Mouse (Mus musculus) forebrain, embryonic 15.5 days (tissue): ENCODE data around the gene Plekho2. TPM values are rescaled to one million over a fixed set of nuclear protein-coding genes. Genes with fewer than 3 reads are reported as not detected.
A peak's percentile ranks its signal among the peaks of the same experiment; 100 is the strongest.

Experiments
- ATAC-seq: fragments of 200-750 bp; cut with Nextera tagmentation; replicated peaks from 2 replicates; pipeline ENCODE4 v1.8.0; 2017; ENCODE audit warnings: mild to moderate bottlenecking, moderate TSS enrichment, moderate library complexity
- H3K27ac ChIP-seq: fragments of 300-500 bp; sonication (generic); replicated peaks from 2 replicates; pipeline ENCODE4 v1.5.1; 2015; ENCODE audit warnings: mild to moderate bottlenecking, inconsistent platforms
- H3K27me3 ChIP-seq: fragments of 300-500 bp; sonication (generic); 2 replicates; pipeline ENCODE4 v1.6.1; 2015; ENCODE audit warnings: inconsistent platforms
- H3K36me3 ChIP-seq: fragments of 300-500 bp; sonication (generic); 2 replicates; pipeline ENCODE4 v1.6.1; 2015; ENCODE audit warnings: mild to moderate bottlenecking, inconsistent platforms
- H3K4me1 ChIP-seq: fragments of 300-500 bp; sonication (generic); 2 replicates; pipeline ENCODE4 v1.6.1; 2015; ENCODE audit warnings: inconsistent platforms
- H3K4me2 ChIP-seq: fragments of 300-500 bp; sonication (generic); replicated peaks from 2 replicates; pipeline ENCODE4 v1.6.1; 2015; ENCODE audit warnings: mild to moderate bottlenecking, inconsistent platforms
- H3K4me3 ChIP-seq: fragments of 300-500 bp; sonication (generic); 2 replicates; pipeline ENCODE4 v1.5.1; 2015; ENCODE audit warnings: mild to moderate bottlenecking, inconsistent platforms
- H3K9ac ChIP-seq: fragments of 300-500 bp; sonication (generic); replicated peaks from 2 replicates; pipeline ENCODE4 v1.6.1; 2015; ENCODE audit warnings: mild to moderate bottlenecking, inconsistent platforms
- H3K9me3 ChIP-seq: fragments of 300-500 bp; sonication (generic); 2 replicates; pipeline ENCODE4 v1.6.1; 2016; ENCODE audit warnings: inconsistent platforms
- WGBS: fragments of 180-500 bp; shearing (Covaris S2); methylation state at CpG from one replicate; pipeline ENCODE4 v1.1.7; 2015; ENCODE audit warnings: mixed read lengths; 5-methylcytosine and 5-hydroxymethylcytosine counted together
- polyA plus RNA-seq: library from polyadenylated mRNA; unstranded; fragments of >200 nt; fragmentation: Nextera tagmentation; extraction: Ambion mirVana; gene quantifications from 2 replicates; pipeline ENCODE4 v1.2.1, GENCODE M21; 2015

Plekho2 gene
- polyA plus RNA-seq, 1 experiment from 2014 or later = 5.2 TPM

DNA sequence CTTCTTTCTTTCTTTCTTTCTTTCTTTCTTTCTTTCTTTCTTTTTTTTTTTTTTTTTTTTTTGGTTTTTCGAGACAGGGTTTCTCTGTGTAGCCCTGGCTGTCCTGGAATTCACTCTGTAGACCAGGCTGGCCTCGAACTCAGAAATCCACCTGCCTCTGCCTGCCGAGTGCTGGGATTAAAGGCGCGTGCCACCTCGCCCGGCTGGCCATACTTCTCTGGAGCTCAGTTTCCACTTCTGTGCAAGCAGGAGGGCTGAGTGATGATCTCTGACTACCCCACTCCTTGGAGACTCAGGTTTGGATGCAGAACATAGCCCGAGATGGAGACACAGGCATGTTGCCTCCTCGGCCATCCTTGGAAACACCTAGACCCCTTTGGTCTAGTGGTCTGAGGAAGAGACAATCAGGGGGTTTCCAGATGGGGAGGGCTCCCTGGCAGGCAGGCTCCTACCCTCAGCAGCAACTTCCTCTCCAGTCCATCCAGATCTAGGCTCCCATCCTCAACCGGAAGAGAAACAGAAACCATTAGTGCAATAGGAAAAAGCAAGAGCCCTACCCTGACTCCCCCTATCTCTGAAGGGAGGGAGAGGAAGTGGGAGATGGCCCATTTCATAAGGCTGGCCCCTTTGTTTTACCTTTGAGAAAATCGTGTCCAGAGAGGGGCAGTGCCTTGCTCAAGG lies 43.9 kb downstream of the Plekho2 start:
- H3K4me3 ChIP-seq = no peak overlapping the region
- no peak overlapping the region for H3K27ac ChIP-seq
- H3K4me1 ChIP-seq = no peaks in the 10 kb centered on the region
- no peaks in the 10 kb centered on the region for H3K9me3 ChIP-seq
- no peaks in the 10 kb centered on the region for H3K27me3 ChIP-seq
- H3K4me2 ChIP-seq = no peak overlapping the region
- no peaks in the 10 kb centered on the region for H3K36me3 ChIP-seq
- H3K9ac ChIP-seq = no peak overlapping the region
- ATAC-seq = no peak
- WGBS = 86% methylated on average over 10 of the region's 11 CpGs

DNA sequence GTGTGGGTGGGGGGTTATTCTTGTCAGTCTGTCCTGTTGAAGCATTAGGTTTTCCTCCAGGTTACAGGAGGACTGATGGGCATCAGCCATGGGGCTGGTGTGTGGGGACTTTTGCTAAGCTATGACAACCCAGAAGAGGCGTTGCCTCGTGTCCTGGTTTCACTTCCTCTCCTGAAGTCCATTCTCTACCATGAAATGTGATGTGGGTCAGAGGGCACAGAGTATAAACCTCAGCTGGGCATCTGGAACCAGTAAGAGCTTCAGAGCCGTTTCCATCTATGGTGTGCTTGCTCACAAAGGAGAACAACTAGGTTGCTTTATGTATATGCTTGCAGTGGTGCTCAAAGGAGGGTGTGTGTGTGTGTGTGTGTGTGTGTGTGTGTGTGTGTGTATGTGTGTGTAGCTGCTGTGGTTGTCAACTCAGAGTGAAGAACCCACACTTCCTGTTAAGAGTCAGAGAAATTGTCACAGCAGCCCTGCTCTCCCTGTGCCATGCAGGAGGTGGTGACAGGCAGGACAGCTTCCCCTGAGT lies 44.6 kb downstream of the Plekho2 start:
- no peaks in the 10 kb centered on the region for H3K9me3 ChIP-seq
- ATAC-seq = no peak
- no peaks in the 10 kb centered on the region for H3K4me1 ChIP-seq
- no peaks in the 10 kb centered on the region for H3K27me3 ChIP-seq
- H3K4me3 ChIP-seq = no peak overlapping the region
- 89% methylated on average over 3 of the region's 3 CpGs for WGBS
- no peak overlapping the region for H3K27ac ChIP-seq
- no peaks in the 10 kb centered on the region for H3K36me3 ChIP-seq
- H3K9ac ChIP-seq = no peak overlapping the region
- H3K4me2 ChIP-seq = no peak overlapping the region

DNA sequence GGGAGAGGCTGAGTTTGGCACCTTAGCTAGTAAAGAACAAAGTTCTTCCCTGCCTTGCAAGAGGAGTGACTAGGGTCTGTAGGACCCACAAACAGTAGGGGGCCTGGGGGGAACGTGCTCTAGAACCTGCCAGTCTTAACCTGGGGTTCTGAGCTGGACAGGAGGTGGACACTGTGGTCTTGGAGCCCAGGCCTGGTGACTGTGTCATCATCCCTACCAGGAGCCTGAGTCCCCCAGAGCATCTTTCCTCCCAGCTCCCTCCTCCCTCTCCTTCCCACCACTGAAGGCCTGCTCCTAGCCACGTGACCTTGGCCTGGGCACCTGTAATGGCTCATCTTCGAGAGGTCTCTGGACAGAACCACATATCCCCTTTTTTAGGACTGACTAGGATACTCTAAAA lies 45.7 kb downstream of the Plekho2 start:
- no peak overlapping the region for H3K9ac ChIP-seq
- H3K4me1 ChIP-seq = no peaks in the 10 kb centered on the region
- no peaks in the 10 kb centered on the region for H3K36me3 ChIP-seq
- no peak overlapping the region for H3K4me3 ChIP-seq
- H3K9me3 ChIP-seq = no peaks in the 10 kb centered on the region
- 88% methylated on average over 3 of the region's 3 CpGs for WGBS
- ATAC-seq = no peak
- H3K27ac ChIP-seq = no peak overlapping the region
- H3K27me3 ChIP-seq = no peaks in the 10 kb centered on the region
- no peak overlapping the region for H3K4me2 ChIP-seq

DNA sequence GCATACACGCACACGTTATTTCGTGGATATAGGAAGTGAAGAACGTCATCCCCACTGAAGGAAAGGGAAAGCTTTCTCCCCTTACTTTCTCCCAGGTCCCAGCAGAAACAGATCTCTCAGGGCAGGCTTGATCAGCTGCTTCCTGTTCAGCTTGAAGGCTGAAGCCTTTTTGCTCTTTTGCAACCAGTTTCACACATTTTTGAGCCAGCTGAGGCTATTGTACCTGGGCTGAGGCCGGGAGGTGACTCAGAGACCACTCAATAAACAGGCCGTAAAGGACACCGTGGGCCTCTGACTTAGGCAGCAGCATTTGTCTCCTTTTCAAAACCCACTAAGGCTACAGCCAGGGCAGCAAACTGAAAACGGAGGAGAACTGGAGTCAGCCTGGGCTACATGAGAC lies 46.9 kb downstream of the Plekho2 start:
- 83% methylated on average over 8 of the region's 8 CpGs for WGBS
- H3K4me2 ChIP-seq = no peak overlapping the region

DNA sequence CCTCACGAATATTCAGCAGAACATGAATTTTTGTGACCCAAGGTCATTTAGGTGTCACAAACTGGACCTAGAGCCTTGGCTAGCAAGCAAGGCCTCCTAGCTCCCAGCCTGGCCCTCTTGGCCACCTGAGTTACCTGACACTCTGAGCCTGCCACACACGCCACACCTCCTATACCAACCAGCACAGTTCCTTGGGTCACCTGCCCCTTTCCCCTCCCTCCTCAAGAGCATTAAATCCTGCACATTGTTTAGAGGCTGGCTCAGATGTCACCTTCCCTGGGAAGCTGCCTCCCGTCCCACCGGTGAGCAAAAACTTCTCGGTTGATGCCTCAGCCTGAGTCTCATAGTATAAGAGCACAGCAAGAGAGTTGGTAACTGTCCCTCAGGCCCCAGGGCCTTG lies 48.6 kb downstream of the Plekho2 start:
- no peak overlapping the region for H3K4me2 ChIP-seq
- no peak for ATAC-seq
- WGBS = 82% methylated on average over 5 of the region's 5 CpGs
- H3K27me3 ChIP-seq = no peaks in the 10 kb centered on the region
- no peak overlapping the region for H3K9ac ChIP-seq
- no peaks in the 10 kb centered on the region for H3K36me3 ChIP-seq
- H3K4me3 ChIP-seq = no peak overlapping the region
- no peaks in the 10 kb centered on the region for H3K4me1 ChIP-seq
- no peaks in the 10 kb centered on the region for H3K9me3 ChIP-seq
- no peak overlapping the region for H3K27ac ChIP-seq

More for the DNA sequence above, 46.9 kb downstream of the Plekho2 start:
- Histone ChIP-seq H3K9me3 (no peaks in the 10 kb centered on the region), H3K4me1 (no peaks in the 10 kb centered on the region), H3K4me3 (no peak overlapping the region), H3K27me3 (no peaks in the 10 kb centered on the region), H3K9ac (no peak overlapping the region), H3K36me3 (no peaks in the 10 kb centered on the region), H3K27ac (no peak overlapping the region)
- no peak for ATAC-seq

DNA sequence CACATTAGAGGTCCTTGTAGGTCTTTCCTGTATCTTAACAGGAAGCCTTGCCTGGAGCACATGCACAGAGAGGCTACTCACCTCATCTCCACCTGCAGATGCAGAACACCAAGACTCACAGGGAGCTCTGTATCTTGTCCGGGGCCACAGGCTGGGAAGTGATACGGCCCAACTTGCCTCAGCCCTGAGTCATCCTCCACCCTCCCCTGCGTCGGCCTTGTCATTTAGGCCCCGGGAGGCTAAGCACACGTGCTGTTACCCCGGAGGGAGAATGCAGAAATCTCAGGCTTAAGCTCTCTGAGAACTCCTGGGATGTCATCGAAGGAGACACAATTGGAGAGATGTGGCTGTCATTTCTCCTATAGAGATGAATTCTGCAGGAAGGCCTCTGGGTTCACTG lies 50.2 kb downstream of the Plekho2 start:
- Histone ChIP-seq H3K27me3 (no peaks in the 10 kb centered on the region), H3K36me3 (no peaks in the 10 kb centered on the region), H3K4me1 (no peaks in the 10 kb centered on the region), H3K9me3 (no peaks in the 10 kb centered on the region), H3K4me2 (no peak overlapping the region), H3K9ac (no peak overlapping the region), H3K4me3 (no peak overlapping the region), H3K27ac (no peak overlapping the region)
- WGBS = 61% methylated on average over 8 of the region's 8 CpGs
- no peak for ATAC-seq

DNA sequence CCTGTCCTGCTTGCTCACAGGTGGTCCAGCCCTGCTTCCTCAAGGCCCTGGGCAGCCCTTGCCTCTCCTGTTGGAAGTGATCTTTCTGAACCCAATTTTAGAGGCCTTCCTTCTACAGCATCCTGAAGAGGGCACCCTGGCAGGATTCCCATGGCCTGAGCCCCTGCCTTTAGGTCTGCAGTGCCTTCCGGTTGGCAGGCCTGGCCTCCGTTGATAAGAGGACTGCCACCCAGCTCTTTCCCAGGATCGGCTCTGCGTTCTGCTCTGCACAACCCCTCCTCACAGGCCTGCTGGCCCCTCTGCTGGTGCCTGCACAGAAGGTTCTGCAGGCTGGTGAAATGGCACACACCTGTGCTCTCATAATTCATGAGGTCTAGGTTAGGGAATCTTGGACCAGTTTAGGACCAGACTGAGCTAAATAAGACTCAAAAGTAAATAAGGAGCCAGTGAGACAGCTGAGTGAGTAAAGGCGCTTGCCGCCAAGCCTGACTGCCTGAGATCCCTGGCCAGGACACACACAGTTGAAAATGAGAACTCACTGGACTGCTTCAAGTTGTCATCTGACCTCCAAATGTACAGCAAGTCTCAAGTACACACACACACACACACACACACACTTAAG lies 51.3 kb downstream of the Plekho2 start:
- 88% methylated on average over 6 of the region's 6 CpGs for WGBS

DNA sequence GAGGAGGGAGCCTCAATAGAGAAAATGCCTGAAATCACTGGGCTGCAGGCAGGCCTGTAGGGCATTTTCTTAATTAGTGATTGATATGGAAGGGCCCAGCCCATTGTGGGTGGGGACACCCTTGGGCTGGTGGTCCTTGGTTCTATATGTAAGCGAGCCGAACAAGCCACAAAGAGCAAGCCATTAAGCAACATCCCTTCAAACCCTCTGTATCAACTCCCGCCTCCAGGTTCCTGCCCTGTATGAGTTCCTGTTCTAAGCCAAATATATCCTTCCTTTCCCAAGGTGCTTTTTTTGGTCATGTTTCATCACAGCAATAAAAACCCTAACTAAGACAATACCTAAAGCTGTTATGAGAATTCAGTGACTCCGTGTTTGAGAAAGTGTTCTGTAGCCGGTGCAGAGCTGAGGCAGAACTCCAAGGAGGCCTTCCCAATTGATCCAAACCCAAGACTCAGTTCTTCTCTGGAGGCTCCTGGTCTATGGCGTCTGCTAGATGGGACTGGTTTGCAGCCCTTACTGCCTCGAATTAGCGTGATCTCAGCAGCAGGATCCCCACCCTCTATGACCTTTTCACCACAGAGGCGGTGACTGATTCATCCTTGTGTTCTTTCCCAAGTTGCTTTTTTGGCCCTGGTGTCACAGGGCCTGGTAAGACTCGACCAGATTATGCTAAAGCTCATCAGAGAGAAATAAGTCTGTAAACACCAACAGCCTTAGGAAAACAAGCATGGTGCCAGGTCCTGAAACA lies 54.2 kb downstream of the Plekho2 start:
- no peak overlapping the region for H3K9ac ChIP-seq
- no peaks in the 10 kb centered on the region for H3K27me3 ChIP-seq
- H3K36me3 ChIP-seq = no peaks in the 10 kb centered on the region
- H3K9me3 ChIP-seq = no peaks in the 10 kb centered on the region
- no peak overlapping the region for H3K4me3 ChIP-seq
- H3K4me1 ChIP-seq = 0 out of 2 replicates have a peak, but pooled peaks cover 11% of the 10 kb centered on the region
- ATAC-seq = no peak
- H3K4me2 ChIP-seq = no peak overlapping the region
- no peak overlapping the region for H3K27ac ChIP-seq
- 84% methylated on average over 10 of the region's 10 CpGs for WGBS

More for the DNA sequence above, 51.3 kb downstream of the Plekho2 start:
- H3K27me3 ChIP-seq = no peaks in the 10 kb centered on the region
- 0 out of 2 replicates have a peak, but pooled peaks cover 3% of the 10 kb centered on the region for H3K4me1 ChIP-seq
- no peak overlapping the region for H3K9ac ChIP-seq
- no peak for ATAC-seq
- no peak overlapping the region for H3K4me3 ChIP-seq
- no peak overlapping the region for H3K4me2 ChIP-seq
- no peaks in the 10 kb centered on the region for H3K9me3 ChIP-seq
- no peak overlapping the region for H3K27ac ChIP-seq
- no peaks in the 10 kb centered on the region for H3K36me3 ChIP-seq

DNA sequence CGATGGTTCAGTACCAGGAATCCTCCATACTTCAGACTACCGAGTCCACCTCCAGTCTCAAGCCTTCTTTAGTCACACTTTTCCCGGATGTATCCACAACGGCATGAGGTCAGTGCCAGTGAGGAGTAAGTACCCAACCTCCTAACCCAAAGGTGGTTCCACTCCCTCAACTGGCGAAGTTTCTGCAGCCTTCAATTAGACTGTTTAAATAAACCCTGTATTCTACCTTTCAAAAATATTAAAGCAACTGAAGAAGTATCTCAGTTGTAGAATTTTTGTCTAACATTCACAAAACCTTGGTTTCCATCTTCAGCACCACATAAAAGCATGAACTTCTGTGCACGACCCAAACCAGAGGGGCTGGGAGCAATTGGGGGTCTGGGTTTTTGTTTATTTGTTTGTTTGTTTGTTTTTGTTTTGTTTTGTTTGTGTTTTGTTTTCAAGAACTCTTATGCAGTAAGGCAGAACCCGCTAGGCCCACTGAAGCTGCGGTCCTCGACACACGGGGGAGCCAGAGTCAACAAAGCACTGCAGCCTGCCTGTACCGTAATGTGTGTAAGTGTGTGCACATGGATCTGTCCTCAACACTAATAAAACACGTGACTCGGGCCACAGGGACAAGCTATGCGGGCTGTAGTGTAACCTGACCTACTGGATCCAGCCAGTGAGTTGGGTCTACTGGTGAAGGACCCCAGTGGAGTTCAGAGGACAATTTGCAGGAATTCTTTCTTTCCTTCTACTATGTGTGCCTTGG lies 56.1 kb downstream of the Plekho2 start:
- H3K9me3 ChIP-seq = no peaks in the 10 kb centered on the region
- H3K9ac ChIP-seq = no peak overlapping the region
- H3K4me2 ChIP-seq = no peak overlapping the region
- 25% methylated on average over 14 of the region's 14 CpGs for WGBS
- no peak overlapping the region for H3K27ac ChIP-seq
- no peaks in the 10 kb centered on the region for H3K36me3 ChIP-seq
- H3K27me3 ChIP-seq = no peaks in the 10 kb centered on the region
- peaks cover 18% of the 10 kb centered on the region for H3K4me1 ChIP-seq
- no peak overlapping the region for H3K4me3 ChIP-seq
- ATAC-seq = peak; percentile 57; the same call in 1 of the 2 replicates

DNA sequence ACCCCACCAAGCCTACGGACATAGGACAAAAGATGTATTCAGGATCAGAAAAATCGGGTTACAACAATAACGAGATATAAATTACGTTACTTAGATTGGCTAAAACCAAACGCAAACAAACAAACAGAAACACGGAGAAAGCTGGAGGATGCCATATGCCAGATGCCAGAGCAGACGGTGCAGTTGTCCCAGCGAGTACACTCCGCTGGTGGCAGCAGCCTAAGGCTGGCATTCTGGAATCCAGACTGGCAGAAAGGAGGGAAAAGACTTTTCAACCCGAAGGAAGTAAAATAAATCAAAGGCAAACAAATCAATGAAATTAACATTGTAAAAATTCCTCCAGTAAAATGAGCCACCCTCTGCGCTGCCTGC lies 59.3 kb downstream of the Plekho2 start:
- H3K4me3 ChIP-seq = peak overlapping the region; percentile 35
- H3K9ac ChIP-seq = peak overlapping the region; percentile 35
- H3K4me1 ChIP-seq = peaks cover 18% of the 10 kb centered on the region
- H3K4me2 ChIP-seq = peak overlapping the region; percentile 55
- H3K27me3 ChIP-seq = no peaks in the 10 kb centered on the region
- ATAC-seq = peak; percentile 70
- peak overlapping the region; percentile 53; the same call in 1 of the 2 replicates for H3K27ac ChIP-seq
- H3K36me3 ChIP-seq = no peaks in the 10 kb centered on the region
- H3K9me3 ChIP-seq = no peaks in the 10 kb centered on the region
- 10% methylated on average over 11 of the region's 11 CpGs for WGBS

DNA sequence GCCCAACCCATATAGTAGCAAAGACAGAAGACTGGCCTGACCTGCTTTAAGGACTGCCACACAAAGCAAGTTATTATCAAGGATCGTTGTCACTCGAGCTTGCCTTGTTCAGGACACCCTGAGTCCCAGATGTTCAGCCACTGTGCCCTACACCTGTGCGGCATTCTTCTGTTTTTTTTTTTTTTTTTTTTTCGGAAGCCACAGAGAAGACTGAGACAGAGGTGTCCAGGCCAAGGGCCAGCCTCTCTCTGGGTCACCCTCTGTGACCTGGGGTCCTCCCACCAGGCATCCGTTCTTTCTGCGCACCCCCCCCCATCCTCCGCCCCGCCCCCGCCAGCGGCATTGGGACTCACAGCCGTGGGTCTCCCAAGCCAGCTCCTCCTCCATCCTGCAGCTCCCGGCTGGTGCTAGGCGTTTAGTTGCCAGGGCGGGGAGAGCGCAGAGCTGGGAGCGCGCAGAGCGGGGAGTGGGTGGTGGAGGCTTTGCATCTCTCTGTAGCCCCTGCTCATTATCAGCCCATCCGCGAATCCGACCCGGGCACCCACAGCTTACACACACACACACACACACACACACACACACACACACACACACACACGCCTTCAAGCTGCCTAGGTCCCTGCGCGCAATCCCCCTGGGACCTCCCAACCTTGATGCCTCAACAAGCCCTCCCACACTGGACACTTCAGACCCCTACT lies 59.9 kb downstream of the Plekho2 start, which contains the start of gene Ankdd1a:
TSS of gene Ankdd1a (minus strand) at position 387 of the 698 bp plus-strand sequence.
- Histone ChIP-seq H3K27ac (peak within 1 kb of the TSS; percentile 53; the same call in 1 of the 2 replicates), H3K4me1 (peaks cover 18% of the 10 kb centered on the region), H3K9me3 (no peaks in the 10 kb centered on the region), H3K4me3 (peak within 1 kb of the TSS; percentile 35), H3K27me3 (no peaks in the 10 kb centered on the region), H3K36me3 (no peaks in the 10 kb centered on the region), H3K9ac (peak within 1 kb of the TSS; percentile 35), H3K4me2 (peak within 1 kb of the TSS; percentile 55)
- ATAC-seq = peak; percentile 85
- WGBS = 7% methylated on average over 25 of the region's 25 CpGs
